Mouse (Mus musculus): ENCODE measurements around the gene Arhgap27.

DNA sequence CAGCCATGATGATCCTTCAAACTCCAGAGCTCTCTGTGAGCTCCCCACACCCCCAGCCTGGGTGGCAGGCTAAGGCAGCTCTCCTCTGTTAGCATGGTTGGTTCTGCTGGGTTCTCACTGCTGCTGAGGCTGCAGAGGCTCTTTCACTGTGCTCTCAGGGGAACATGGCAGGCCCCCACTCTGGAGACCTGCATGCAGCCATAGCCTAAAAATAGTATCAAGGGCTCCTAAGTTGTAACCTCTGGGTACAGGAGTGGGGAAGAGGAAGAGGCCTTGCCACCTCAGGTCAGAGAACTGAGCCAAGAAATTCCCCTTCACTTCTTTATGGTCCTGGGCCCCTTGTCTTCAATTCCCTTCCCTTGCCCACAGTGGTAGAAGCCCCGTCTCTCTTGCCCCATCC is 19.6 kb downstream of the Arhgap27 start:
- TF ChIP-seq CTCF (IDR thresholded peaks at IDR 0.05; ENCODE audit: control insufficient read depth, insufficient read depth, low read length) (no peak), POLR2A (IDR thresholded peaks at IDR 0.05; ENCODE audit: borderline replicate concordance, control insufficient read depth, low read depth, low read length) (no peak)
